Mouse (Mus musculus) central nervous system, embryonic 14 days (tissue): ENCODE measurements around the gene Ccdc127. TPM values are rescaled to one million over a fixed set of nuclear protein-coding genes. Genes with fewer than 3 reads are reported as not detected.

Source experiments
- polyA plus RNA-seq: library from polyadenylated mRNA; depleted of rRNA; stranded (reverse); fragments of >200 nt; gene quantifications from 2 replicates; pipeline ENCODE4 v1.2.3, GENCODE M21; 2012; rRNA removed

The Ccdc127 gene
- 21.6 and 22.8 TPM in 2 replicates for polyA plus RNA-seq

GRCm38 (mm10) chr13:74349566-74350434 is at the start of gene Ccdc127, which contains the start of gene Sdha:
Ccdc127 (plus strand) TSS chr13:74350309.
Sdha (minus strand) TSS chr13:74350280.

GRCm38 (mm10) chr13:74317170-74317849 is 32.8 kb upstream of the Ccdc127 start, which contains the start of gene Pdcd6:
Pdcd6 (minus strand) TSS chr13:74317580.

GRCm38 (mm10) chr13:74363859-74364235 is 13.7 kb downstream of the Ccdc127 start, which contains the start of gene Lrrc14b:
Lrrc14b (minus strand) TSS chr13:74364005.

GRCm38 (mm10) chr13:74390371-74390990 is 40.4 kb downstream of the Ccdc127 start, which contains the start of gene Zfp72:
Zfp72 (minus strand) TSS chr13:74390836.

GRCm38 (mm10) chr13:74399298-74399839 is 49.3 kb downstream of the Ccdc127 start, which contains the start of gene Ftl1-ps1:
Ftl1-ps1 (plus strand) TSS chr13:74399694.

Other genes starting within 250 kb of the Ccdc127 start
- gene Slc9a3, start 228.9 kb upstream of the Ccdc127 start, polyA plus RNA-seq, result 0.16 TPM in 1 of 2 replicates, not detected in the other
- 58.2 and 59.3 TPM in 2 replicates for gene Exoc3, start 141.6 kb upstream of the Ccdc127 start, polyA plus RNA-seq
- gene Ahrr, start 58.0 kb upstream of the Ccdc127 start, polyA plus RNA-seq, result 1.5 and 1.9 TPM in 2 replicates
- 127 and 135 TPM in 2 replicates for gene Pdcd6, start 32.7 kb upstream of the Ccdc127 start, polyA plus RNA-seq
- gene Sdha, start within 50 bp of the Ccdc127 start, polyA plus RNA-seq, result 155 and 161 TPM in 2 replicates
- gene Lrrc14b, start 13.7 kb downstream of the Ccdc127 start, polyA plus RNA-seq, result 0.04 and 0.14 TPM in 2 replicates
- 2.0 and 2.1 TPM in 2 replicates for gene Zfp72, start 40.5 kb downstream of the Ccdc127 start, polyA plus RNA-seq
- 32.3 and 37.2 TPM in 2 replicates for gene Ftl1-ps1, start 49.4 kb downstream of the Ccdc127 start, polyA plus RNA-seq
- 7.0 and 7.5 TPM in 2 replicates for gene Zfp825, start 143.7 kb downstream of the Ccdc127 start, polyA plus RNA-seq